Mouse (Mus musculus): ENCODE data around the gene Mettl7a1. TPM values are rescaled to one million over a fixed set of nuclear protein-coding genes. Genes with fewer than 3 reads are reported as not detected.
A peak's percentile ranks its signal among the peaks of the same experiment; 100 is the strongest.
"Not testable (repeated sequence)": the region's sequence is repeated elsewhere in the genome, so short reads cannot be mapped to it uniquely, and the experiment has no call there.

The Mettl7a1 gene
- total RNA-seq, 2 experiments from 2014 or later, result 30.0 to 32.2 TPM

DNA sequence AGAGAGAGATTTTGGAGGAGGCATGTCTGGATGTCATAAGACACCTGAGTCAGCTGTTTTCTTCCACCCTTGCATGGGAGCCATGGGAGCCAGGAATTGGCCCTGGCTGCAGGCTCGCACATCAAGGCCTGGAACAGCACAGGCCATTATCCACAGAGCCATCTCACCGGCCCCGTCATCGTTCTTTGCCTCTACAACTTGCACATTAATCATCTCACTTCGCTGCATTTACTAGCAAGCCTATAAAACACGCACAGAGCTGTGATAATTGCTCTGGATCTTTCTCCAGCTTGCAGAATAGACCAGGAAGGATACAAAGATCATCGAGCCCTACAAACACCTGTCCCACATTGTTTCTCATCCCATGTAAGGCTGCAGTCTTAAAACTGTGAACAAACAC is 26.8 kb downstream of the Mettl7a1 start:
- DNase-seq (ENCODE audit: extremely low spot score in 1 of 2, low spot score in 2 of 2), result no peak
- H3K27ac ChIP-seq, result no peak overlapping the region
- intact Hi-C loops (cut with DNase I), result no loop called here
- no peak overlapping the region for H3K4me3 ChIP-seq
- no peak for TF ChIP-seq CTCF (IDR thresholded peaks at IDR 0.05)

DNA sequence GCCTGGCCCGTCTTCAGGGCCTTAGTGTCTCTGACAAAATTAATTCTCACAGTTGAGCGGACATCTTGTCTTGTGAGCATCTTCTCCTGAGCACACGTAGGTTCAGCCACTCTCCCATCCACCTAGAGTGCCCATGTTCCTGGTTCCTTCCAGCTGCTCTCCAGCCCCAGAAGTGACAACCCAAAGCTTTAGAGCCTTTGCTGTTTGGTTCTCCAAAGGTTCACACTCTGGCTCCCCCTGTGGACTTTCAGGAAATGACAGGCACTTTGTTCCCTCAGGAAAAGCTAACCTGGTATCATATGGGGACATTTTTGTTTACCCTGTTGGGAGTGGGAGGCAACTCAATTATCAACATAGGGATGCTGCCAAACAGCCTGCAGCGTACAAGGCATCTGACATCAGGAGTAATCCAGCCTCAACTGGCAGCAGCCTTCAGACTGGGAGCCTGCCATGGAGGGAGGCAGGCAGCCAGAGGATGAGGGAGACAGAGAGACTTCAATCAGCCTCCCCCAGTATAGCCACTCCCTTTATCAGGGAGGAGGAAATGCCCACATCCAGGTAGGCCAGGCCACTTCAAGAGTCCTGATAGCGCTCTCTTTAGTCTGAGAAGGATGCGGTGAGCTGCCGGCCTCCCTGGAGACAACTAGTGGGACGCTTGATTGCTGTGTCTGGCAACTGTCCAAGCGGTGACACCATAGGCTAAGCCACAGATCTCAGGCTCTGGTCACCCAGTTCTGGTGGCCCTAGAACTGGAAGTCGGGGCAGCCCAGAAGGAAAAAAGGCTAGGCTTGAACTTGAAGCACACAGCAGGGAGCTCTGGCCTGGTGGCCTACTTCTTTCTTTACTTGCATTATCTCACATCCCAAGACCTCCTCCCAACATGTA is 28.4 kb downstream of the Mettl7a1 start:
- TF ChIP-seq CTCF (IDR thresholded peaks at IDR 0.05), result peak; percentile 18
- H3K27ac ChIP-seq; H3K4me3 ChIP-seq; intact Hi-C loops (cut with DNase I); DNase-seq (ENCODE audit: extremely low spot score in 1 of 2, low spot score in 2 of 2): not testable (repeated sequence)

DNA sequence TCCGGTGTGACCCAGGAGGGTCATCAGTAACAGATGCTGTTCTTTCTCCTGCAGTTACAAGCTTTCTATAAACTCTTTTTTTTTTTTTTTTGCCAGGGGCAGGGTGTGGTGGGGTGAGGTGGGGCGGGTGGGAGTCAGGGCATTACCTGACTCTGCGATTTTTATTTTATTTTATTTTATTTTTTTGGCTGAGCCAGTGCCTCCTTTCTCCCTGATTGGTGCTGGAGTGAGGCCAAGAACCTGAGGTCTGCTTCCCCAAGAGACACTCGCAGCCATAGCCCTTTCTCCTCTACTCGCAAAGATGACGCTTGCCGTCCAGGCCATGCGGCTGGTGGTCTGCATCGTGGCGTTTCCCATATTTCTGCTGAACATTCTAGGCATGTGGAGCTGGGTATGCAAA is 30.7 kb downstream of the Mettl7a1 start, which contains the start of gene Mettl7a3:
Gene Mettl7a3, plus strand, starts transcription at position 301 of the 400 bp plus-strand sequence.
- no peak for TF ChIP-seq CTCF (IDR thresholded peaks at IDR 0.05)
- H3K4me3 ChIP-seq, result no peak within 1 kb of the TSS
- no peak for DNase-seq (ENCODE audit: extremely low spot score in 1 of 2, low spot score in 2 of 2)
- H3K27ac ChIP-seq, result no peak within 1 kb of the TSS
- intact Hi-C loops (cut with DNase I), result no loop called here

DNA sequence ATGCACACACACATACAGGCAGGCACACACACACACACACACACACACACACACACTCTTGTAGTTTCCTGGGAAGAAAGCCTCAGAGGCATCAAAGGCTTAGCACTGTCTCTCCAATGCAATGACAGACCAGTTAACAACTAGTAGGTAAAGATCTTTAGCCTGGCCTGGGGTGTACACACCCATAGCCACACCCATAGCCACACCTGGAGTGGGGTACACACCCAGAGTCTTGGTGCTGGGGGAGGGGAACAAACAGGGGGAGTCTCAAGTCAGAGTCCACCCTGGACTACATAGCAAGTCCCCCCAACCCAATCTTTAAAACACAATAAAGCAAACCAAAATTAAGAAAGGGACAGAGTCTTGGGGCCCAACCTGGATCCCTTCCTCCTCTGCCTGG is 33.4 kb downstream of the Mettl7a1 start:
- DNase-seq (ENCODE audit: extremely low spot score in 1 of 2, low spot score in 2 of 2); intact Hi-C loops (cut with DNase I); H3K27ac ChIP-seq; H3K4me3 ChIP-seq: not testable (repeated sequence)

GRCm38 (mm10) chr15:100337847-100338246 is 33.9 kb downstream of the Mettl7a1 start:
- DNase-seq (ENCODE audit: extremely low spot score in 1 of 2, low spot score in 2 of 2), result peak in 1 of 2 experiments; percentile 27
- intact Hi-C loops (cut with DNase I); H3K27ac ChIP-seq; H3K4me3 ChIP-seq: not testable (repeated sequence)
- TF ChIP-seq CTCF (IDR thresholded peaks at IDR 0.05), result peak; percentile 49

DNA sequence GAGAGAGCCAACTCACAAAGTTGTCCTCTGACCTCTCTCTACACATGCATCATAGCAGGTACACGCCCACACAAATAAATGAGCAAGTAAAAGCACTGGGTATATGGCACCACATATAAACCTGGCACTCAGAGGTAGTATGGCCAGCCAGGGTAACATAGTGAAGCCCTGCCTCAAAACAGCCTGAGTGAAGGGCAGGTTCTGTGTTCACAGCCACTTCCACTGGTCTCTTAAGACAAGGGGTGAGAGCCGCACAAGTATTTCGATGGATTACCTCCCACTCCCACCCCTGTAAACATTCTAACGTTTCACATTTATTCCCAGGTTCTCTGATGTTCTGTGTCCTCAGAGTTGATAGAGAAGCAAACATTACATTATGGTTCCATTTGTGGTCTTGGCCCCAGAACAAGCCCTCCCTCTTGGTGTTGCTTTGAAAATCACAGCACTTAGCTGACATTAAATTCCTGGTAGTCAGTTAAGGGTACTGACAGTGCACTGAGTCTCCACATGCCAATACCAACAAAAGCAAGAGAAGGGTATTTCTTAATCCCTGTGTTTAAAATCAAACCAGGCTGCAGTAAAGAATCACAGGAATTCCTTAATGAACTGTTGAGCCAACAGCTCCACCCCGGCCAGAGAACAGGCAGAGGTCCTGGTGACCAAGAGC is 37.5 kb downstream of the Mettl7a1 start:
- intact Hi-C loops (cut with DNase I); H3K4me3 ChIP-seq; H3K27ac ChIP-seq; DNase-seq (ENCODE audit: extremely low spot score in 1 of 2, low spot score in 2 of 2): not testable (repeated sequence)

GRCm38 (mm10) chr15:100345484-100345883 is 41.5 kb downstream of the Mettl7a1 start:
- intact Hi-C loops (cut with DNase I), result no loop called here
- Histone ChIP-seq H3K4me3 (no peak overlapping the region), H3K27ac (no peak overlapping the region)
- no peak for DNase-seq (ENCODE audit: extremely low spot score in 1 of 2, low spot score in 2 of 2)
- TF ChIP-seq CTCF (IDR thresholded peaks at IDR 0.05), result no peak

- TF ChIP-seq CTCF (IDR thresholded peaks at IDR 0.05), result no peak
- intact Hi-C loops (cut with DNase I), result no loop called here
- DNase-seq (ENCODE audit: extremely low spot score in 1 of 2, low spot score in 2 of 2), result no peak
- Histone ChIP-seq H3K27ac (no peak overlapping the region), H3K4me3 (no peak overlapping the region)
These were observed 42.8 kb downstream of the Mettl7a1 start for GRCm38 (mm10) chr15:100346761-100347160.

GRCm38 (mm10) chr15:100349496-100349895 is 45.6 kb downstream of the Mettl7a1 start:
- no peak for DNase-seq (ENCODE audit: extremely low spot score in 1 of 2, low spot score in 2 of 2)
- H3K27ac ChIP-seq, result no peak overlapping the region
- no peak for TF ChIP-seq CTCF (IDR thresholded peaks at IDR 0.05)
- intact Hi-C loops (cut with DNase I), result no loop called here
- H3K4me3 ChIP-seq, result no peak overlapping the region

DNA sequence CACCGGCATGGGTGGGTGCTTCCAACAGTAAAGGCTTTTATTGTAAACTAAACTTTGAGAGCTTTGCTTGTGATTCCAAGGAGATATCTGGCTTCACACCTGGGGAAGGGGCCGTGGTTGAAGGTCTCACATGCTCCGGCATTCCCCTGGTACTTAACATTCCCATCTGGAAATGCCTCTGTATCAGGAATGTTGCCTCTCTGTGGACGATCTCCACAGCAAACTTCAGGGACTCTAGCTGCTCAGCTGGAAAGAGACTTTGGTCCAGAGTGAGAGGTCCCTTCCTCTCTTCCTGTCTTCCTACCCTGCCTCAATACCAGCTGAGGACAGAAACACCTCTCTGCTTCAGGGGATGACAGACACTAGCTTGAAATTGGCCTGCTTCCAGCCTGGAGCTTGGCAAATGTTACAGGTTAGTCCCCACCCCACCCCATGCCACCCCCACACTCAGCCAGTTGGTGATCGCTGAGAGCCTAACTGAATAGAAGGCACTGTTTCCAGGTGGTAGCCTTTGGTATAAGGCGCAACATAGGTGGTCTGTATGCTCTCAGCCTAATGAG is 47.6 kb downstream of the Mettl7a1 start:
- no peak for TF ChIP-seq CTCF (IDR thresholded peaks at IDR 0.05)
- no peak overlapping the region for H3K4me3 ChIP-seq
- no peak for DNase-seq (ENCODE audit: extremely low spot score in 1 of 2, low spot score in 2 of 2)

GRCm38 (mm10) chr15:100352711-100353250 is 48.8 kb downstream of the Mettl7a1 start, which contains the start of the genes Methig1 and Mettl7a2:
Gene Methig1, plus strand, starts transcription at chr15:100353149.
Gene Mettl7a2, plus strand, starts transcription at chr15:100353200.
- DNase-seq (ENCODE audit: extremely low spot score in 1 of 2, low spot score in 2 of 2), result no peak
- TF ChIP-seq CTCF (IDR thresholded peaks at IDR 0.05), result no peak
- Histone ChIP-seq H3K27ac (no peak within 1 kb of the TSS), H3K4me3 (no peak within 1 kb of the TSS)
- intact Hi-C loops (cut with DNase I), result no loop called here

More for the DNA sequence above, 47.6 kb downstream of the Mettl7a1 start:
- intact Hi-C loops (cut with DNase I), result no loop called here
- no peak overlapping the region for H3K27ac ChIP-seq

GRCm38 (mm10) chr15:100353399-100353798 is 49.5 kb downstream of the Mettl7a1 start:
- H3K27ac ChIP-seq; intact Hi-C loops (cut with DNase I); DNase-seq (ENCODE audit: extremely low spot score in 1 of 2, low spot score in 2 of 2); H3K4me3 ChIP-seq: not testable (repeated sequence)
